Mouse (Mus musculus) brain, embryonic 14.5 days (tissue): Measurements from ENCODE around the gene Erp27.

Source experiments
- CTCF ChIP-seq: fragments of 200-500 bp; IDR thresholded peaks from 2 replicates; pipeline ENCODE4 v1.5.1; 2012; ENCODE audit warnings: inconsistent platforms, mild to moderate bottlenecking, moderate library complexity, borderline replicate concordance; ENCODE audit not compliant: insufficient read depth, insufficient read length; ENCODE audit errors: extremely low read depth
- POLR2A ChIP-seq: fragments of 200-500 bp; IDR thresholded peaks from 2 replicates; pipeline ENCODE4 v1.6.1; 2012; ENCODE audit warnings: mild to moderate bottlenecking, inconsistent platforms, borderline replicate concordance; ENCODE audit not compliant: poor library complexity, insufficient read depth, insufficient read length, severe bottlenecking; ENCODE audit errors: extremely low read depth

GRCm38 (mm10) chr6:136913384-136914126 lies 8.4 kb downstream of the Erp27 start:
- TF ChIP-seq CTCF (no peak), POLR2A (no peak)
